Mouse (Mus musculus): ENCODE measurements around the gene Ctc1. TPM values are rescaled to one million over a fixed set of nuclear protein-coding genes. Genes with fewer than 3 reads are reported as not detected.

The Ctc1 gene
- polyA plus RNA-seq, 1 experiment: 43.2 TPM

DNA sequence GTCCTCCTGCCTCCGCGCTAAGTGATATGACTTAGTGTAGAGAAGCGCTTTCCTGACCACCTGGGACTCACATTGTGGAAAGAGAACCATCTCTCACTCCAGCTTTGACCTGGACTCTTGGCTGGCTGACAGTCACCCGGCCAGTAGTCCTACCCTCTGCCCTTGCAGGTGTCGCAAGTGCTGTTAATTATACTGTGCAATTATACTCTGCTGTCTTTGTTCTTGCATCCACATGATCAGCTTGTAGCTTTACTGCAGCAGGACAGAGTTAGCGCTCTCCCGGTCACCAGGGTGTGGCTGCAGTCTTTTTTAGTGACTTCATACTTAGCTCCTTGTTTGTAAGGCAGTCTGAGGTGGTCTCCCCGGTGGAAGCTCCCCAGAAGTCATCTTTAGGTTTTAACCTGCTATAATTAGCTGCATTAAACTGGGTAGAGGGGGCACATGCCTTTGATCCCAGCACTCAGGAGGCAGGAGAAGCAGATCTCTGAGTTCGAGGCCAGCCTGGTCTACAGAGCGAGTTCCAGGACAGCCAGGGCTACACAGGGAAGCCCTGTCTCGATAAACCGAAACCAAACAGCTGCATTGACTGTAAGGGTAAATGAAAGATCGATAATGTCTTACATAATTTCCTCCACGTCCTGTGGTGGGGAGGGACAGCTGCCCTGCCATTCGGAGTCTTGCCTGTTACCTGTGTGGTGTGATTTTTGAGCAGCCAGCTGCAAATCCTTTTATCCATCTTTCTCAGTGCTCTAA lies 64.6 kb downstream of the Ctc1 start:
- Histone ChIP-seq H3K4me1 (ENCODE audit: control insufficient read depth, insufficient read depth, low read length) (0 out of 2 replicates have a peak, but pooled peaks cover 2% of the 10 kb centered on the region), H3K4me3 (ENCODE audit: insufficient read depth, low read length) (no peak overlapping the region), H3K27ac (ENCODE audit: insufficient read depth, low read length) (no peak overlapping the region)
- no peak for TF ChIP-seq CTCF (IDR thresholded peaks at IDR 0.05; ENCODE audit: borderline replicate concordance, insufficient read depth, low read length)
- no peak for TF ChIP-seq POLR2A (IDR thresholded peaks at IDR 0.05; ENCODE audit: low read depth, low read length)

GRCm38 (mm10) chr11:69080855-69081222 lies 65.1 kb downstream of the Ctc1 start:
- Histone ChIP-seq H3K4me1 (ENCODE audit: control insufficient read depth, insufficient read depth, low read length) (0 out of 2 replicates have a peak, but pooled peaks cover 2% of the 10 kb centered on the region), H3K4me3 (ENCODE audit: insufficient read depth, low read length) (no peak overlapping the region), H3K27ac (ENCODE audit: insufficient read depth, low read length) (no peak overlapping the region)
- TF ChIP-seq CTCF (IDR thresholded peaks at IDR 0.05; ENCODE audit: borderline replicate concordance, insufficient read depth, low read length) (no peak), POLR2A (IDR thresholded peaks at IDR 0.05; ENCODE audit: low read depth, low read length) (no peak)

- TF ChIP-seq POLR2A (IDR thresholded peaks at IDR 0.05; ENCODE audit: low read depth, low read length) (no peak), CTCF (IDR thresholded peaks at IDR 0.05; ENCODE audit: borderline replicate concordance, insufficient read depth, low read length) (no peak)
- Histone ChIP-seq H3K27ac (ENCODE audit: insufficient read depth, low read length) (no peak overlapping the region), H3K4me1 (ENCODE audit: control insufficient read depth, insufficient read depth, low read length) (0 out of 2 replicates have a peak, but pooled peaks cover under 1% of the 10 kb centered on the region), H3K4me3 (ENCODE audit: insufficient read depth, low read length) (no peak overlapping the region)
Observed at GRCm38 (mm10) chr11:69081613-69082012, 65.9 kb downstream of the Ctc1 start.

GRCm38 (mm10) chr11:69085608-69086007 lies 69.9 kb downstream of the Ctc1 start:
- no peak overlapping the region for H3K4me3 ChIP-seq (ENCODE audit: insufficient read depth, low read length)
- peaks cover 2% of the 10 kb centered on the region; the same call in 1 of the 2 replicates for H3K4me1 ChIP-seq (ENCODE audit: control insufficient read depth, insufficient read depth, low read length)
- TF ChIP-seq CTCF (IDR thresholded peaks at IDR 0.05; ENCODE audit: borderline replicate concordance, insufficient read depth, low read length) (no peak), POLR2A (IDR thresholded peaks at IDR 0.05; ENCODE audit: low read depth, low read length) (no peak)
- no peak overlapping the region for H3K27ac ChIP-seq (ENCODE audit: insufficient read depth, low read length)

Other genes starting within 250 kb of the Ctc1 start
- 107 and 122 TPM in 2 replicates for gene Ndel1, start 144.1 kb upstream of the Ctc1 start, polyA plus RNA-seq (2011; ENCODE audit: insufficient read length, low read depth, missing spikeins)
- gene Rnf222, start 127.4 kb upstream of the Ctc1 start, polyA plus RNA-seq (2011; ENCODE audit: insufficient read length, low read depth, missing spikeins): not detected in 2 replicates
- gene Rpl26, start 114.3 kb upstream of the Ctc1 start, polyA plus RNA-seq (2011; ENCODE audit: insufficient read length, low read depth, missing spikeins): 3,230 and 3,899 TPM in 2 replicates
- gene Odf4, start 88.8 kb upstream of the Ctc1 start, polyA plus RNA-seq (2011; ENCODE audit: insufficient read length, low read depth, missing spikeins): not detected in 2 replicates
- gene Arhgef15, start 58.4 kb upstream of the Ctc1 start, polyA plus RNA-seq (2011; ENCODE audit: insufficient read length, low read depth, missing spikeins): 0.55 and 1.4 TPM in 2 replicates
- 4.9 and 5.7 TPM in 2 replicates for gene Slc25a35, start 47.8 kb upstream of the Ctc1 start, polyA plus RNA-seq (2011; ENCODE audit: insufficient read length, low read depth, missing spikeins)
- gene Rangrf, start 40.7 kb upstream of the Ctc1 start, polyA plus RNA-seq (2011; ENCODE audit: insufficient read length, low read depth, missing spikeins): 35.4 and 38.2 TPM in 2 replicates
- 16.6 and 22.7 TPM in 2 replicates for gene Pfas, start 7.5 kb upstream of the Ctc1 start, polyA plus RNA-seq (2011; ENCODE audit: insufficient read length, low read depth, missing spikeins)
- gene Aurkb, start 29.7 kb downstream of the Ctc1 start, polyA plus RNA-seq (2011; ENCODE audit: insufficient read length, low read depth, missing spikeins): 31.5 and 44.0 TPM in 2 replicates
- gene Borcs6, start 43.8 kb downstream of the Ctc1 start, polyA plus RNA-seq (2011; ENCODE audit: insufficient read length, low read depth, missing spikeins): 9.7 and 11.2 TPM in 2 replicates
- 14.0 and 17.6 TPM in 2 replicates for gene Tmem107, start 54.9 kb downstream of the Ctc1 start, polyA plus RNA-seq (2011; ENCODE audit: insufficient read length, low read depth, missing spikeins)
- 51.1 and 58.3 TPM in 2 replicates for gene Vamp2, start 72.6 kb downstream of the Ctc1 start, polyA plus RNA-seq (2011; ENCODE audit: insufficient read length, low read depth, missing spikeins)
- gene Per1, start 79.3 kb downstream of the Ctc1 start, polyA plus RNA-seq (2011; ENCODE audit: insufficient read length, low read depth, missing spikeins): 23.1 and 30.9 TPM in 2 replicates
- gene Hes7, start 104.5 kb downstream of the Ctc1 start, polyA plus RNA-seq (2011; ENCODE audit: insufficient read length, low read depth, missing spikeins): not detected in 2 replicates
- gene 9130213A22Rik, start 106.7 kb downstream of the Ctc1 start, polyA plus RNA-seq (2011; ENCODE audit: insufficient read length, low read depth, missing spikeins): 0.88 and 1.1 TPM in 2 replicates
- 0.27 TPM in 1 of 2 replicates, not detected in the other for gene Aloxe3, start 110.0 kb downstream of the Ctc1 start, polyA plus RNA-seq (2011; ENCODE audit: insufficient read length, low read depth, missing spikeins)
- gene Alox12b, start 141.1 kb downstream of the Ctc1 start, polyA plus RNA-seq (2011; ENCODE audit: insufficient read length, low read depth, missing spikeins): not detected in 2 replicates
- not detected in 2 replicates for gene Alox8, start 181.9 kb downstream of the Ctc1 start, polyA plus RNA-seq (2011; ENCODE audit: insufficient read length, low read depth, missing spikeins)
- 0.12 TPM in 1 of 2 replicates, not detected in the other for gene Gucy2e, start 221.1 kb downstream of the Ctc1 start, polyA plus RNA-seq (2011; ENCODE audit: insufficient read length, low read depth, missing spikeins)